Mouse (Mus musculus) heart, embryonic 14.5 days (tissue): ENCODE results near the gene Vps45. TPM values are rescaled to one million over a fixed set of nuclear protein-coding genes. Genes with fewer than 3 reads are reported as not detected.

Experiments
- ATAC-seq: fragments of 200-750 bp; cut with Nextera tagmentation; 2 replicates; pipeline ENCODE4 v1.8.0; 2017; ENCODE audit warnings: low read depth, moderate TSS enrichment; ENCODE audit not compliant: insufficient number of reproducible peaks, insufficient read depth, low FRiP score
- H3K27ac ChIP-seq, 2 experiments: fragments of 200-500 bp in 1 of 2; fragments of 300-500 bp in 1 of 2; sonication (generic) in 1 of 2; replicated peaks in 1 of 2; 2 replicates each; pipeline ENCODE4 v1.5.1; 2012 to 2014; ENCODE audit warnings: low read depth in 2 of 2, low read length in 2 of 2, control low read depth in 1 of 2, mild to moderate bottlenecking in 1 of 2, mixed read lengths in 1 of 2; ENCODE audit not compliant: control insufficient read depth in 1 of 2, insufficient read depth in 1 of 2
- H3K27me3 ChIP-seq: fragments of 300-500 bp; sonication (generic); 2 replicates; pipeline ENCODE4 v1.6.1; 2014; ENCODE audit warnings: mild to moderate bottlenecking, low read length, control low read depth; ENCODE audit not compliant: control insufficient read depth, insufficient read depth
- H3K36me3 ChIP-seq: fragments of 300-500 bp; sonication (generic); 2 replicates; pipeline ENCODE4 v1.6.1; 2014; ENCODE audit warnings: mild to moderate bottlenecking, control low read depth, low read length, mixed read lengths; ENCODE audit not compliant: control insufficient read depth, insufficient read depth
- H3K4me1 ChIP-seq, 2 experiments: fragments of 200-500 bp in 1 of 2; fragments of 300-500 bp in 1 of 2; sonication (generic) in 1 of 2; 2 replicates each; pipeline ENCODE4 v1.6.1; 2012 to 2014; ENCODE audit warnings: low read length in 2 of 2, control low read depth in 1 of 2, mixed read lengths in 1 of 2; ENCODE audit not compliant: control insufficient read depth in 2 of 2, insufficient read depth in 2 of 2
- H3K4me2 ChIP-seq: fragments of 300-500 bp; sonication (generic); 2 replicates; pipeline ENCODE4 v1.6.1; 2014; ENCODE audit warnings: mild to moderate bottlenecking, low read length
- H3K4me3 ChIP-seq, 2 experiments: fragments of 200-500 bp in 1 of 2; fragments of 300-500 bp in 1 of 2; sonication (generic) in 1 of 2; 2 replicates each; pipeline ENCODE4 v1.5.1; 2012 to 2014; ENCODE audit warnings: low read length in 2 of 2, mild to moderate bottlenecking in 2 of 2, control low read depth in 1 of 2, low read depth in 1 of 2, moderate library complexity in 1 of 2; ENCODE audit not compliant: control insufficient read depth in 1 of 2, insufficient read depth in 1 of 2
- H3K9ac ChIP-seq: fragments of 300-500 bp; sonication (generic); 2 replicates; pipeline ENCODE4 v1.6.1; 2014; ENCODE audit warnings: mild to moderate bottlenecking, low read length
- H3K9me3 ChIP-seq: fragments of 300-500 bp; sonication (generic); 2 replicates; pipeline ENCODE4 v1.6.1; 2016; ENCODE audit warnings: low read length, control low read depth; ENCODE audit not compliant: control insufficient read depth
- WGBS: fragments of 180-500 bp; shearing (Covaris S2); extraction: QIAGEN DNeasy Blood & Tissue Kit; methylation state at CpG from one replicate; pipeline ENCODE4 v1.1.7; 2014; 5-methylcytosine and 5-hydroxymethylcytosine counted together
- polyA plus RNA-seq: library from polyadenylated mRNA; unstranded; fragments of >200 nt; fragmentation: Nextera tagmentation; extraction: Ambion mirVana; gene quantifications from 2 replicates; pipeline ENCODE4 v1.2.1, GENCODE M21; 2014

Vps45 gene
- polyA plus RNA-seq, 1 experiment from 2014 or later: 22.8 TPM

- Histone ChIP-seq H3K27ac (no peak overlapping the region), H3K36me3 (no peaks in the 10 kb centered on the region), H3K4me3 (no peak overlapping the region), H3K4me2 (no peak overlapping the region), H3K27me3 (no peaks in the 10 kb centered on the region), H3K4me1 (peaks cover 4 to 19% of the 10 kb centered on the region in 2 experiments), H3K9me3 (no peaks in the 10 kb centered on the region), H3K9ac (no peak overlapping the region)
- ATAC-seq: no peak
- WGBS: 90% methylated on average over 2 of the region's 2 CpGs
Observed at GRCm38 (mm10) chr3:96016257-96016889, 41.9 kb downstream of the Vps45 start.

- Histone ChIP-seq H3K4me2 (no peak overlapping the region), H3K27me3 (no peaks in the 10 kb centered on the region), H3K4me3 (no peak overlapping the region), H3K4me1 (peaks cover 4 to 19% of the 10 kb centered on the region in 2 experiments), H3K36me3 (no peaks in the 10 kb centered on the region), H3K27ac (no peak overlapping the region), H3K9ac (no peak overlapping the region), H3K9me3 (no peaks in the 10 kb centered on the region)
- ATAC-seq: no peak
- WGBS: 83% methylated on average over 2 of the region's 2 CpGs
Observed at GRCm38 (mm10) chr3:96015681-96016080, 42.6 kb downstream of the Vps45 start.

GRCm38 (mm10) chr3:96012805-96013204, 45.5 kb downstream of the Vps45 start:
- Histone ChIP-seq H3K4me3 (no peak overlapping the region), H3K36me3 (no peaks in the 10 kb centered on the region), H3K4me2 (peak overlapping the region; percentile 22), H3K4me1 (peaks cover 4 to 19% of the 10 kb centered on the region in 2 experiments), H3K27me3 (no peaks in the 10 kb centered on the region), H3K9ac (peak overlapping the region; percentile 23; the same call in 1 of the 2 replicates), H3K27ac (peak overlapping the region; percentile 66 to 87), H3K9me3 (no peaks in the 10 kb centered on the region)
- WGBS: 6% methylated on average over 5 of the region's 5 CpGs
- ATAC-seq: peak; percentile 21; the same call in 1 of the 2 replicates

- 74% methylated on average over 6 of the region's 6 CpGs for WGBS
- Histone ChIP-seq H3K4me2 (no peak overlapping the region), H3K27ac (no peak overlapping the region), H3K36me3 (no peaks in the 10 kb centered on the region), H3K4me1 (peaks cover 2 to 13% of the 10 kb centered on the region in 2 experiments), H3K27me3 (no peaks in the 10 kb centered on the region), H3K4me3 (no peak overlapping the region), H3K9me3 (no peaks in the 10 kb centered on the region), H3K9ac (no peak overlapping the region)
- no peak for ATAC-seq
Observed at GRCm38 (mm10) chr3:96008463-96008862, 49.8 kb downstream of the Vps45 start.

GRCm38 (mm10) chr3:96001560-96001959, 56.7 kb downstream of the Vps45 start:
- WGBS: 94% methylated on average over 1 of the region's 1 CpGs
- no peak for ATAC-seq
- Histone ChIP-seq H3K27me3 (no peaks in the 10 kb centered on the region), H3K9ac (no peak overlapping the region), H3K27ac (0 out of 4 replicates have a peak overlapping the region, but pooled peaks of 1 of the 2 experiments have one; percentile 32), H3K9me3 (no peaks in the 10 kb centered on the region), H3K4me1 (peaks cover 24 to 40% of the 10 kb centered on the region in 2 experiments), H3K4me3 (no peak overlapping the region), H3K36me3 (no peaks in the 10 kb centered on the region), H3K4me2 (no peak overlapping the region)

- no peaks in the 10 kb centered on the region for H3K36me3 ChIP-seq
- H3K4me3 ChIP-seq: no peak overlapping the region
- no peak overlapping the region for H3K4me2 ChIP-seq
- H3K9ac ChIP-seq: no peak overlapping the region; the same call in 1 of the 2 replicates
- peak overlapping the region; percentile 0 to 73; a peak in 2 of 4 replicates for H3K27ac ChIP-seq
- H3K27me3 ChIP-seq: no peaks in the 10 kb centered on the region
- no peak for ATAC-seq
- no peaks in the 10 kb centered on the region for H3K9me3 ChIP-seq
- 50% methylated on average over 9 of the region's 9 CpGs for WGBS
- H3K4me1 ChIP-seq: peaks cover 24 to 41% of the 10 kb centered on the region in 2 experiments
Observed at GRCm38 (mm10) chr3:96000921-96001501, 57.3 kb downstream of the Vps45 start.

- Histone ChIP-seq H3K4me1 (peaks cover 24 to 41% of the 10 kb centered on the region in 2 experiments), H3K27ac (peak overlapping the region; percentile 65 to 73), H3K4me3 (no peak overlapping the region), H3K4me2 (no peak overlapping the region), H3K9ac (peak overlapping the region; percentile 61; the same call in 1 of the 2 replicates), H3K27me3 (no peaks in the 10 kb centered on the region), H3K9me3 (no peaks in the 10 kb centered on the region), H3K36me3 (no peaks in the 10 kb centered on the region)
- ATAC-seq: no peak
- WGBS: 68% methylated on average over 14 of the region's 14 CpGs
Observed at GRCm38 (mm10) chr3:96000080-96000632, 58.1 kb downstream of the Vps45 start.
